Mouse (Mus musculus) liver, adult 2 months (tissue): ENCODE data around the gene Txndc11. TPM values are rescaled to one million over a fixed set of nuclear protein-coding genes. Genes with fewer than 3 reads are reported as not detected.
A peak's percentile ranks its signal among the peaks of the same experiment; 100 is the strongest.

Experiments
- DNase-seq: peaks from one replicate; pipeline ENCODE4 v3.0.0-alpha.2; 2011; ENCODE audit warnings: low read depth, low spot score; ENCODE audit errors: extremely low read depth
- H3K27ac ChIP-seq: fragments of 200-500 bp; replicated peaks from 2 replicates; pipeline ENCODE4 v1.5.1; 2012; ENCODE audit warnings: low read depth, mild to moderate bottlenecking, control low read depth, inconsistent platforms, low read length; ENCODE audit not compliant: insufficient read depth
- H3K27me3 ChIP-seq: fragments of 200-500 bp; 2 replicates; pipeline ENCODE4 v1.6.1; 2012; ENCODE audit warnings: mild to moderate bottlenecking, moderate library complexity, low read length, inconsistent platforms; ENCODE audit not compliant: control insufficient read depth, insufficient read depth
- H3K36me3 ChIP-seq: fragments of 200-500 bp; 2 replicates; pipeline ENCODE4 v1.6.1; 2012; ENCODE audit warnings: low read length, inconsistent platforms; ENCODE audit not compliant: control insufficient read depth, insufficient read depth
- H3K4me1 ChIP-seq: fragments of 200-500 bp; 2 replicates; pipeline ENCODE4 v1.6.1; 2011; ENCODE audit warnings: low read length; ENCODE audit not compliant: control insufficient read depth, insufficient read depth
- H3K4me3 ChIP-seq: fragments of 200-500 bp; 2 replicates; pipeline ENCODE4 v1.5.1; 2011; ENCODE audit warnings: low read depth, mild to moderate bottlenecking, control low read depth, low read length, moderate library complexity; ENCODE audit not compliant: insufficient read depth
- H3K79me2 ChIP-seq: fragments of 200-500 bp; 2 replicates; pipeline ENCODE4 v1.6.1; 2012; ENCODE audit warnings: inconsistent platforms, mild to moderate bottlenecking, low read length, moderate library complexity; ENCODE audit not compliant: control insufficient read depth, insufficient read depth
- H3K9ac ChIP-seq: fragments of 200-500 bp; 2 replicates; pipeline ENCODE4 v1.6.1; 2012; ENCODE audit warnings: low read depth, mild to moderate bottlenecking, control low read depth, inconsistent platforms, low read length
- CTCF ChIP-seq: fragments of 200-500 bp; IDR thresholded peaks from 2 replicates; pipeline ENCODE4 v1.5.1; 2011; ENCODE audit warnings: low read depth, low read length, control low read depth
- POLR2A ChIP-seq: fragments of 200-500 bp; IDR thresholded peaks from 2 replicates; pipeline ENCODE4 v1.6.1; 2011; ENCODE audit warnings: low read length, control low read depth; ENCODE audit not compliant: insufficient read depth; ENCODE audit errors: extremely low read depth
- WGBS: fragments of 180-500 bp; shearing (Covaris S2); methylation state at CpG from one replicate; pipeline ENCODE4 v1.1.7; 2018; 5-methylcytosine and 5-hydroxymethylcytosine counted together
- polyA plus RNA-seq: library from polyadenylated mRNA; depleted of rRNA; stranded (reverse); fragments of >200 nt; gene quantifications from 2 replicates; pipeline ENCODE4 v1.2.3, GENCODE M21; 2012
- total RNA-seq: library from RNA; depleted of rRNA; stranded (reverse); fragments of >200 nt; gene quantifications from 2 replicates; pipeline ENCODE4 v1.2.3, GENCODE M21; 2014

The Txndc11 gene
- total and polyA plus RNA-seq, 2 experiments: 12.4 to 26.5 TPM

GRCm38 (mm10) chr16:11125371-11125770 is 9.1 kb downstream of the Txndc11 start:
- no peak for TF ChIP-seq CTCF
- TF ChIP-seq POLR2A: no peak
- 92% methylated on average over 2 of the region's 2 CpGs for WGBS

GRCm38 (mm10) chr16:11124110-11124509 is 10.3 kb downstream of the Txndc11 start:
- no peaks in the 10 kb centered on the region for H3K27me3 ChIP-seq
- TF ChIP-seq CTCF (no peak), POLR2A (no peak)
- WGBS: 97% methylated on average over 1 of the region's 1 CpGs
- peaks cover 3% of the 10 kb centered on the region; the same call in 1 of the 2 replicates for H3K4me1 ChIP-seq
- peaks cover 78% of the 10 kb centered on the region for H3K36me3 ChIP-seq
- no peak overlapping the region for H3K9ac ChIP-seq
- H3K4me3 ChIP-seq: no peak overlapping the region
- DNase-seq: no peak
- no peak overlapping the region for H3K27ac ChIP-seq
- H3K79me2 ChIP-seq: peaks cover 22% of the 10 kb centered on the region; the same call in 1 of the 2 replicates

More at GRCm38 (mm10) chr16:11125371-11125770, 9.1 kb downstream of the Txndc11 start:
- Histone ChIP-seq H3K27me3 (no peaks in the 10 kb centered on the region), H3K79me2 (peaks cover 21% of the 10 kb centered on the region; the same call in 1 of the 2 replicates), H3K27ac (no peak overlapping the region), H3K9ac (no peak overlapping the region), H3K4me3 (no peak overlapping the region), H3K4me1 (peaks cover 3% of the 10 kb centered on the region; the same call in 1 of the 2 replicates), H3K36me3 (peaks cover 66% of the 10 kb centered on the region)
- no peak for DNase-seq

DNA sequence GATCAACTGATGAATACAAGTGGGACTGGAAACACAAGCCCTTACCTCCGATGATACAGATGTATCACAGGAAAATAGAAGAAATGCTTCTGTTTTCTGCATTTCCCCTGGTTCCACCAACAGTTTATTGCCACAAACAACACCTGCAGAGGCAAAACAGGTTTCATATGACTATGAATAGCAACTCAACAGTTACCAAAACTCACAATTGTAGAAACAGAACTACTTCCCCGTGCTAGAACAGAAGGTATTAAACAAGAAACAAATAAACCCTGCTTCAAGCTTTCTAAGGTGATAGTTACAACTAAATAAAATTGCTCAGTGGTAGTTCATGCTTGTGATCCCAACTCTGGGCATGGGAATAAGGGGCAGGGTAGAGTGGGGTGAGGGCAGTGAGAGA is 11.8 kb downstream of the Txndc11 start:
- peaks cover 81% of the 10 kb centered on the region for H3K36me3 ChIP-seq
- TF ChIP-seq POLR2A (no peak), CTCF (no peak)

GRCm38 (mm10) chr16:11109198-11109740 is 25.2 kb downstream of the Txndc11 start:
- 70% methylated on average over 4 of the region's 4 CpGs for WGBS
- Histone ChIP-seq H3K9ac (no peak overlapping the region), H3K27me3 (no peaks in the 10 kb centered on the region), H3K4me3 (no peak overlapping the region), H3K79me2 (peaks cover 6% of the 10 kb centered on the region; the same call in 1 of the 2 replicates), H3K36me3 (peaks cover 44% of the 10 kb centered on the region), H3K27ac (no peak overlapping the region), H3K4me1 (no peaks in the 10 kb centered on the region)
- TF ChIP-seq POLR2A (no peak), CTCF (peak; percentile 26)
- no peak for DNase-seq

More for the DNA sequence above, 11.8 kb downstream of the Txndc11 start:
- no peak overlapping the region for H3K9ac ChIP-seq
- H3K27me3 ChIP-seq: no peaks in the 10 kb centered on the region
- no peak overlapping the region for H3K4me3 ChIP-seq
- no peak overlapping the region for H3K27ac ChIP-seq
- H3K79me2 ChIP-seq: peaks cover 25% of the 10 kb centered on the region; the same call in 1 of the 2 replicates
- 89% methylated on average over 2 of the region's 2 CpGs for WGBS
- no peaks in the 10 kb centered on the region for H3K4me1 ChIP-seq
- DNase-seq: no peak

DNA sequence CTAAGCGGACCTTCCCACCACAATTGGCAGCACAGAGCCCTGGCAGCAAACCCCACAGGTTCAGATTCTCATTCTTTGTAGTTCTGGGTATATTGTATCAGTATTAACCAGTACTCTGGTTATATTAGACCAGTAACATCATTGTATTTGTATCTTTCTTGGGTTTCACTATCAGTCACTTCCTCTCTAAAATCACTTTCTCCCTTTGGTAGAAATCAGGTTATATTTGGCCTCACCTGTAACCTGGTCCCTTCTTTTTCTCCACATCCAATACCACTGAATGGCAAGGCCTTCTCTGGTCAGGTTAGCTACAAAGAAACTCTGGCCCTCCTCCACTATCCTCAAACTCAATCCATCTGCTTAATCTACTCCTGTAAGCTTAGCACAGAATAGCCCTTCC is 29.5 kb downstream of the Txndc11 start:
- Histone ChIP-seq H3K36me3 (peaks cover 47% of the 10 kb centered on the region), H3K9ac (no peak overlapping the region), H3K27ac (no peak overlapping the region), H3K79me2 (peaks cover 11% of the 10 kb centered on the region; the same call in 1 of the 2 replicates), H3K4me1 (no peaks in the 10 kb centered on the region), H3K27me3 (no peaks in the 10 kb centered on the region), H3K4me3 (no peak overlapping the region)
- no peak for DNase-seq
- no peak for TF ChIP-seq CTCF
- TF ChIP-seq POLR2A: no peak
- 94% methylated on average over 1 of the region's 1 CpGs for WGBS

GRCm38 (mm10) chr16:11097301-11097700 is 37.1 kb downstream of the Txndc11 start:
- 62% methylated on average over 3 of the region's 3 CpGs for WGBS
- no peak overlapping the region for H3K27ac ChIP-seq
- peaks cover 41% of the 10 kb centered on the region for H3K36me3 ChIP-seq
- H3K4me3 ChIP-seq: no peak overlapping the region
- no peaks in the 10 kb centered on the region for H3K4me1 ChIP-seq
- no peak for DNase-seq
- TF ChIP-seq CTCF: no peak
- no peak for TF ChIP-seq POLR2A
- H3K9ac ChIP-seq: no peak overlapping the region
- no peaks in the 10 kb centered on the region for H3K27me3 ChIP-seq
- peaks cover 5% of the 10 kb centered on the region; the same call in 1 of the 2 replicates for H3K79me2 ChIP-seq
